Mouse (Mus musculus): Measurements from ENCODE around the gene Tecta. TPM values are rescaled to one million over a fixed set of nuclear protein-coding genes. Genes with fewer than 3 reads are reported as not detected.

The Tecta gene
- polyA plus RNA-seq, 1 experiment from 2014 or later: 0.14 TPM

- H3K9ac ChIP-seq (ENCODE audit: low read depth, low read length): no peak overlapping the region
- no peaks in the 10 kb centered on the region for H3K9me3 ChIP-seq (replicated peaks; ENCODE audit: control insufficient read depth, low read length)
- H3K4me3 ChIP-seq (ENCODE audit: low read depth, low read length): no peak overlapping the region
- H3K27me3 ChIP-seq (ENCODE audit: control insufficient read depth, insufficient read depth, low read depth, low read length): no peaks in the 10 kb centered on the region
- WGBS (ENCODE audit: insufficient replicate concordance): 77% methylated on average over 4 of the region's 4 CpGs
- ATAC-seq (ENCODE audit: low read depth): no peak
- H3K4me1 ChIP-seq (ENCODE audit: control insufficient read depth, low read depth, low read length): no peaks in the 10 kb centered on the region; the same call in 1 of the 2 replicates
- no peak overlapping the region for H3K27ac ChIP-seq (ENCODE audit: low read length)
- no peaks in the 10 kb centered on the region for H3K36me3 ChIP-seq (ENCODE audit: control insufficient read depth, insufficient read depth)
- H3K4me2 ChIP-seq (ENCODE audit: low read depth, low read length): no peak overlapping the region
These were observed 21.7 kb downstream of the Tecta start for GRCm38 (mm10) chr9:42378071-42378470.

DNA sequence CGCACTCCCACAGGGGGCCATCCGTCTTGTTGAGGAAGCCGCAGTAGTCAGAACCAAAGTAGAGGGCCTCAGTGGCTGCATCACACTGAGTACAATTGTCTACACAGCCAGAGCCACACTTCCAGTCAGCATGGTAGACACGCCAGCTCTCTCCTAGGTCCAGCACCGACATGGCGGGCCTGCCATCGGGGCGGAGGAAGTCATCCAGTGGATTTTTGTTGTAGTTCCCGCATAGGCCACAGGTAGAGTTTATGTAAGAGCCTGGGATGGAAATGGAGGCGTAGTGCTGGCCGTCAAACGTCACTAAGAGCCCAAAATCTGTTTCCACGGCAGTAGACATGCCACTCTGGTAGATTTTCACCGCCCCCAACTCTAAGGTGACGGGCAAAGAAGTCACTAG is 22.1 kb downstream of the Tecta start:
- H3K9ac ChIP-seq (ENCODE audit: low read depth, low read length): no peak overlapping the region
- no peak overlapping the region for H3K27ac ChIP-seq (ENCODE audit: low read length)
- WGBS (ENCODE audit: insufficient replicate concordance): 78% methylated on average over 15 of the region's 15 CpGs
- no peaks in the 10 kb centered on the region; the same call in 1 of the 2 replicates for H3K4me1 ChIP-seq (ENCODE audit: control insufficient read depth, low read depth, low read length)
- H3K4me2 ChIP-seq (ENCODE audit: low read depth, low read length): no peak overlapping the region
- ATAC-seq (ENCODE audit: low read depth): no peak
- H3K9me3 ChIP-seq (replicated peaks; ENCODE audit: control insufficient read depth, low read length): no peaks in the 10 kb centered on the region
- H3K27me3 ChIP-seq (ENCODE audit: control insufficient read depth, insufficient read depth, low read depth, low read length): no peaks in the 10 kb centered on the region
- no peak overlapping the region for H3K4me3 ChIP-seq (ENCODE audit: low read depth, low read length)
- H3K36me3 ChIP-seq (ENCODE audit: control insufficient read depth, insufficient read depth): no peaks in the 10 kb centered on the region

DNA sequence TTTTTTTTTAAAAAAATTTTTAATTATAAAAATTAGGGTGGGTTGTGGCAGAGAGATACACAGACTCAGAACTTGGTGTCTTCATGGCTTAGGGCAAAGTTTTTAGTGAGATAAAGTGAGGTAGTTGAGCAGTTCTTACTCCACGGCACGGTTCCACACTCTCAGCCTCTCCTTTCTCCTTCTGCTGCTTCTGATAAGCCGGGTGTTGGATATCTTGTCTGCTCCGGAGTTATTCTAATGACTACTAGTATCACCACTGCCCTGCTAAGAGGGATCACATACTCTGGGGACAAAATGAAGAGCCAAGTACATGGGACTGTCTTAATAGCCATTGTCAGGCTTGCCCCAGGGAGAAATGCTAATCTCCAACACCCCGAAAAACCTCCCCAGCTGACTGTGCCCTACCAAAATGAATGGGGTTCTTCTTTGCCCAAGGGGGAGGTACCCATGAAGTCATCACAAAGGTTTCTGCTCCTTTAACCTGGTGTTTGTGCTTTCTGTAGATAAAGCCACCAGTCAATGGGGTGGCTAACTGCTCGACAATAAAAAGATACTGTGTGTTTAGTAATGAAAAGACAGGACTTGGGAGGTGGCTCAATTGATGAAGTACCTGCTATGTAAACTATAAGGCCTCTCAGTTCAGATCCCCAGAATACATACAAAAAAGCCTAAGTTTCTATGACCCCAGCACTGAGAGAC is 27.9 kb downstream of the Tecta start:
- peaks cover 9% of the 10 kb centered on the region for H3K4me1 ChIP-seq (ENCODE audit: control insufficient read depth, low read depth, low read length)
- H3K9me3 ChIP-seq (replicated peaks; ENCODE audit: control insufficient read depth, low read length): no peaks in the 10 kb centered on the region
- peak; percentile 91 for ATAC-seq (ENCODE audit: low read depth)
- 26% methylated on average over 6 of the region's 6 CpGs for WGBS (ENCODE audit: insufficient replicate concordance)
- H3K4me3 ChIP-seq (ENCODE audit: low read depth, low read length): no peak overlapping the region
- H3K9ac ChIP-seq (ENCODE audit: low read depth, low read length): no peak overlapping the region; the same call in 1 of the 2 replicates
- H3K27ac ChIP-seq (ENCODE audit: low read length): peak overlapping the region; percentile 57
- no peaks in the 10 kb centered on the region for H3K27me3 ChIP-seq (ENCODE audit: control insufficient read depth, insufficient read depth, low read depth, low read length)
- no peaks in the 10 kb centered on the region for H3K36me3 ChIP-seq (ENCODE audit: control insufficient read depth, insufficient read depth)
- H3K4me2 ChIP-seq (ENCODE audit: low read depth, low read length): 0 out of 2 replicates have a peak overlapping the region, but pooled peaks have one; percentile 20

DNA sequence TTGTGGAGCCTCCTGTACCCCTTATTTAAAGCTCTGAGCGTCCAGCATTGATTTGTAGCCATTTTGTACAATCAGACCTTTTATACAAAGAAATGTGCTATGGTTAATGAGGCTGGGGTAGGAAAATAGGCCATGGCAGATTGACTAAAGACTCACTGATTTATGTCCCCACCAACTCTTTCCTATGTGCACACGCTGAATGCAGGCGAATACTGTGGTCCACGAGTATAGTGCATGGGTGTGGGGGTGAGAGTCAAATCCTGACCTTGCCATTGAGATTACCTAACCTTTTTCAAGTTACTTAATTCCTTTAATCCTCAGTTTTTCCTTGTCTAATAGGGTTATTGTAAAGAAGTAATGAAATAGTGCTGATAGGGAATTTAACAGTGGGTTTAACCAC is 42.1 kb downstream of the Tecta start:
- WGBS (ENCODE audit: insufficient replicate concordance): 62% methylated on average over 4 of the region's 4 CpGs
- ATAC-seq (ENCODE audit: low read depth): no peak
- Histone ChIP-seq H3K4me2 (ENCODE audit: low read depth, low read length) (no peak overlapping the region), H3K9me3 (replicated peaks; ENCODE audit: control insufficient read depth, low read length) (no peaks in the 10 kb centered on the region), H3K4me3 (ENCODE audit: low read depth, low read length) (no peak overlapping the region), H3K36me3 (ENCODE audit: control insufficient read depth, insufficient read depth) (no peaks in the 10 kb centered on the region), H3K9ac (ENCODE audit: low read depth, low read length) (no peak overlapping the region), H3K27me3 (ENCODE audit: control insufficient read depth, insufficient read depth, low read depth, low read length) (no peaks in the 10 kb centered on the region), H3K27ac (ENCODE audit: low read length) (no peak overlapping the region), H3K4me1 (ENCODE audit: control insufficient read depth, low read depth, low read length) (no peaks in the 10 kb centered on the region)

DNA sequence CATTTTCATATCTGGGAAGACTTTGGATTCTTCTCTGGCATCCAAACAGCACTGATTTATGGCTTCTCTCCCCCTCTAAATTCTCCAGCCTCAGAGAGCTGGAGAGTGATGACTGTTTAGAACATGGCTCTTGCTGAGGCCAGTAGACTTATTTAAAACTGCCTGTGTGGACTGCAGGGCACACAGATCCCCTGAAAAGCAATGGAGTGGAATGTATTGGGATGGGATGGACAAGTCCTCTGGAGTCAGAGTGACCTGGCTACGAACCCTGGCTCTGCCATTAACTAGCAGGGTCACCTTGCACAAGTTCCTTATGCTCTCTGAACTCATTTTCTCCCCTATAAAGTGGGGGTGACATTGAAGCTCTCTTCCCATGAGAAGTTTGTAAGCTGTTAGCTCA is 44.9 kb downstream of the Tecta start:
- H3K4me1 ChIP-seq (ENCODE audit: control insufficient read depth, low read depth, low read length): no peaks in the 10 kb centered on the region
- H3K9ac ChIP-seq (ENCODE audit: low read depth, low read length): no peak overlapping the region
- WGBS (ENCODE audit: insufficient replicate concordance): 70% methylated on average over 1 of the region's 1 CpGs
- H3K4me2 ChIP-seq (ENCODE audit: low read depth, low read length): no peak overlapping the region
- H3K36me3 ChIP-seq (ENCODE audit: control insufficient read depth, insufficient read depth): no peaks in the 10 kb centered on the region
- no peak for ATAC-seq (ENCODE audit: low read depth)
- no peak overlapping the region for H3K27ac ChIP-seq (ENCODE audit: low read length)
- H3K9me3 ChIP-seq (replicated peaks; ENCODE audit: control insufficient read depth, low read length): no peaks in the 10 kb centered on the region
- no peak overlapping the region for H3K4me3 ChIP-seq (ENCODE audit: low read depth, low read length)
- no peaks in the 10 kb centered on the region for H3K27me3 ChIP-seq (ENCODE audit: control insufficient read depth, insufficient read depth, low read depth, low read length)

GRCm38 (mm10) chr9:42349791-42350190 is 49.9 kb downstream of the Tecta start:
- Histone ChIP-seq H3K27ac (ENCODE audit: low read length) (no peak overlapping the region), H3K4me2 (ENCODE audit: low read depth, low read length) (no peak overlapping the region), H3K4me1 (ENCODE audit: control insufficient read depth, low read depth, low read length) (no peaks in the 10 kb centered on the region), H3K9ac (ENCODE audit: low read depth, low read length) (no peak overlapping the region), H3K36me3 (ENCODE audit: control insufficient read depth, insufficient read depth) (no peaks in the 10 kb centered on the region), H3K9me3 (replicated peaks; ENCODE audit: control insufficient read depth, low read length) (no peaks in the 10 kb centered on the region), H3K4me3 (ENCODE audit: low read depth, low read length) (no peak overlapping the region), H3K27me3 (ENCODE audit: control insufficient read depth, insufficient read depth, low read depth, low read length) (no peaks in the 10 kb centered on the region)
- 13% methylated on average over 7 of the region's 7 CpGs for WGBS (ENCODE audit: insufficient replicate concordance)
- ATAC-seq (ENCODE audit: low read depth): no peak

DNA sequence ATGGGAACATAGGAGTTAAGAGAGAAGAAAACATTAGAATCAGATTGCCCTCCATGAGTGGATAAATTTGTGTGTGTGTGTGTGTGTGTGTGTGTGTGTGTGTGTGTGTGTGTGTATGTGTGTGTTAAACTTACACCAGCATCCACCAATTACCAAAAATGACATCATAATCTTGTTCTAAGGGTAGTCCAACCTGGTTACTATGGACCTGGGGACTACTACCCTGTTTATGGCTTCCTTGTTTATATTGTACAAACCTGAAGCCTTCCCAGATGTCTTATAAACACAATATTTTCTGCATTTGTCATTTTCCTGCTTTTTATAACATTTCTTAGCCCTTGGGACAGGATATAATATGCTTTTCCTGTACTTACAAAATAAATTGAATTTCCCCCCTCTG is 53.4 kb downstream of the Tecta start:
- no peak overlapping the region for H3K9ac ChIP-seq (ENCODE audit: low read depth, low read length)
- H3K4me2 ChIP-seq (ENCODE audit: low read depth, low read length): no peak overlapping the region
- no peaks in the 10 kb centered on the region for H3K27me3 ChIP-seq (ENCODE audit: control insufficient read depth, insufficient read depth, low read depth, low read length)
- H3K4me3 ChIP-seq (ENCODE audit: low read depth, low read length): no peak overlapping the region
- H3K36me3 ChIP-seq (ENCODE audit: control insufficient read depth, insufficient read depth): no peaks in the 10 kb centered on the region
- no peaks in the 10 kb centered on the region for H3K9me3 ChIP-seq (replicated peaks; ENCODE audit: control insufficient read depth, low read length)
- H3K4me1 ChIP-seq (ENCODE audit: control insufficient read depth, low read depth, low read length): no peaks in the 10 kb centered on the region
- no peak overlapping the region for H3K27ac ChIP-seq (ENCODE audit: low read length)
- no peak for ATAC-seq (ENCODE audit: low read depth)

- H3K4me2 ChIP-seq (ENCODE audit: low read depth, low read length): no peak overlapping the region
- H3K4me1 ChIP-seq (ENCODE audit: control insufficient read depth, low read depth, low read length): no peaks in the 10 kb centered on the region
- H3K27me3 ChIP-seq (ENCODE audit: control insufficient read depth, insufficient read depth, low read depth, low read length): no peaks in the 10 kb centered on the region
- WGBS (ENCODE audit: insufficient replicate concordance): 57% methylated on average over 4 of the region's 4 CpGs
- no peak overlapping the region for H3K27ac ChIP-seq (ENCODE audit: low read length)
- H3K4me3 ChIP-seq (ENCODE audit: low read depth, low read length): no peak overlapping the region
- no peaks in the 10 kb centered on the region for H3K9me3 ChIP-seq (replicated peaks; ENCODE audit: control insufficient read depth, low read length)
- H3K9ac ChIP-seq (ENCODE audit: low read depth, low read length): no peak overlapping the region
- ATAC-seq (ENCODE audit: low read depth): no peak
- H3K36me3 ChIP-seq (ENCODE audit: control insufficient read depth, insufficient read depth): no peaks in the 10 kb centered on the region
These were observed 60.6 kb downstream of the Tecta start for GRCm38 (mm10) chr9:42339151-42339550.

GRCm38 (mm10) chr9:42337026-42337425 is 62.7 kb downstream of the Tecta start:
- Histone ChIP-seq H3K9ac (ENCODE audit: low read depth, low read length) (no peak overlapping the region), H3K9me3 (replicated peaks; ENCODE audit: control insufficient read depth, low read length) (no peaks in the 10 kb centered on the region), H3K4me3 (ENCODE audit: low read depth, low read length) (no peak overlapping the region), H3K4me2 (ENCODE audit: low read depth, low read length) (no peak overlapping the region), H3K4me1 (ENCODE audit: control insufficient read depth, low read depth, low read length) (no peaks in the 10 kb centered on the region), H3K36me3 (ENCODE audit: control insufficient read depth, insufficient read depth) (no peaks in the 10 kb centered on the region), H3K27ac (ENCODE audit: low read length) (no peak overlapping the region), H3K27me3 (ENCODE audit: control insufficient read depth, insufficient read depth, low read depth, low read length) (no peaks in the 10 kb centered on the region)
- 53% methylated on average over 13 of the region's 13 CpGs for WGBS (ENCODE audit: insufficient replicate concordance)
- ATAC-seq (ENCODE audit: low read depth): no peak
